In genomic region chr14:45251548-45252076, GRCm38 (mm10) we compare ENCODE assay signal across 26 mouse cellular contexts. TPM values are rescaled to one million over a fixed set of nuclear protein-coding genes. Genes with fewer than 3 reads are reported as not detected.
A peak's percentile ranks its signal among the peaks of the same experiment; 100 is the strongest.
DNase-seq lines count a peak whose midpoint lies in the region; ATAC-seq and TF ChIP-seq lines count a peak whose summit lies in the region.
"Had no signal": no experiment of that assay in that cellular context is flagged by ENCODE, and none has a peak within 500 bp of the region (broad histone marks: within the 10 kb centered on the region; RNA-seq: fewer than 3 reads in every experiment).

No protein-coding gene starts in this region.

- H3K4me3 ChIP-seq in liver, adult 2 months (ENCODE audit: insufficient read depth, low read depth, low read length) = no peak overlapping the region
- no peak overlapping the region for H3K4me3 ChIP-seq in liver, embryonic 11.5 days (ENCODE audit: low read depth, low read length)
- H3K4me3 ChIP-seq in limb, embryonic 10.5 days = no peak overlapping the region
- H3K4me3 ChIP-seq: forebrain, embryonic 10.5 days; gastrocnemius, adult 2 months; heart, embryonic 12.5 days; heart, embryonic 15.5 days had no signal

- no peak for TF ChIP-seq POLR2A in liver, adult 2 months (IDR thresholded peaks at IDR 0.05; ENCODE audit: extremely low read depth, insufficient read depth, low read length)

- H3K4me1 ChIP-seq in liver, adult 2 months (ENCODE audit: control insufficient read depth, insufficient read depth, low read length) = no peaks in the 10 kb centered on the region
- H3K4me1 ChIP-seq in liver, embryonic 11.5 days (replicated peaks; ENCODE audit: control insufficient read depth, insufficient read depth, low read length) = no peaks in the 10 kb centered on the region
- H3K4me1 ChIP-seq in limb, embryonic 10.5 days = no peaks in the 10 kb centered on the region
- H3K4me1 ChIP-seq: heart, embryonic 12.5 days; heart, embryonic 15.5 days had no signal

- 79% methylated on average over 4 of the region's 4 CpGs for WGBS in liver, adult 2 months
- 77% methylated on average over 4 of the region's 4 CpGs for WGBS in liver, embryonic 11.5 days
- 93% methylated on average over 4 of the region's 4 CpGs for WGBS in limb, embryonic 10.5 days

- H3K36me3 ChIP-seq in liver, adult 2 months (ENCODE audit: control insufficient read depth, insufficient read depth, low read length) = no peaks in the 10 kb centered on the region
- no peaks in the 10 kb centered on the region for H3K36me3 ChIP-seq in liver, embryonic 11.5 days (ENCODE audit: control insufficient read depth, insufficient read depth, low read length)
- no peaks in the 10 kb centered on the region for H3K36me3 ChIP-seq in limb, embryonic 10.5 days
- H3K36me3 ChIP-seq: heart, embryonic 15.5 days had no signal

- H3K9me3 ChIP-seq in liver, embryonic 11.5 days (ENCODE audit: control insufficient read depth, low read length) = no peaks in the 10 kb centered on the region
- no peaks in the 10 kb centered on the region for H3K9me3 ChIP-seq in limb, embryonic 10.5 days (replicated peaks)
- H3K9me3 ChIP-seq: forebrain, embryonic 10.5 days; heart, embryonic 12.5 days; heart, embryonic 15.5 days had no signal

- no peak overlapping the region for H3K9ac ChIP-seq in liver, adult 2 months (ENCODE audit: low read depth, low read length)
- H3K9ac ChIP-seq in liver, embryonic 11.5 days (ENCODE audit: low read depth, low read length) = no peak overlapping the region
- H3K9ac ChIP-seq: forebrain, postnatal 0 days; heart, embryonic 12.5 days; heart, embryonic 15.5 days; hindbrain, embryonic 14.5 days had no signal

- H3K4me2 ChIP-seq in liver, embryonic 11.5 days = no peak overlapping the region
- H3K4me2 ChIP-seq: heart, embryonic 12.5 days; heart, embryonic 15.5 days; hindbrain, embryonic 14.5 days had no signal

- TF ChIP-seq CTCF in liver, adult 2 months (IDR thresholded peaks at IDR 0.05; ENCODE audit: low read depth, low read length) = no peak

- peak; percentile 24 for DNase-seq in liver, adult 2 months (ENCODE audit: extremely low read depth, low read depth, low spot score)
- no peak for DNase-seq in liver, embryonic 11.5 days (ENCODE audit: low spot score)
- DNase-seq in kidney, postnatal 36 days = no peak
- DNase-seq in adrenal gland, postnatal 10 days = no peak
- DNase-seq in limb, embryonic 10.5 days (ENCODE audit: low spot score) = no peak
- DNase-seq: adrenal gland, postnatal 14 days; cerebellum, adult 11-12 months; cerebellum, adult 8-10 months; cerebellum, postnatal 10 days; cerebellum, postnatal 36 days; forebrain, postnatal 0 days; gastrocnemius, adult 2 months; gastrocnemius, postnatal 14 days; heart, adult 18-20 months; heart, postnatal 14 days; heart, postnatal 4 days had no signal

- H3K27me3 ChIP-seq in liver, adult 2 months (ENCODE audit: control insufficient read depth, insufficient read depth, low read length) = no peaks in the 10 kb centered on the region
- no peaks in the 10 kb centered on the region for H3K27me3 ChIP-seq in liver, embryonic 11.5 days (replicated peaks; ENCODE audit: control insufficient read depth, insufficient read depth, low read length)
- H3K27me3 ChIP-seq in limb, embryonic 10.5 days (ENCODE audit: low read depth, poor library complexity, severe bottlenecking) = no peaks in the 10 kb centered on the region
- H3K27me3 ChIP-seq: heart, embryonic 12.5 days; heart, embryonic 15.5 days had no signal

- no peaks in the 10 kb centered on the region for H3K79me2 ChIP-seq in liver, adult 2 months (ENCODE audit: control insufficient read depth, insufficient read depth, low read length)

- no peak for ATAC-seq in liver, embryonic 11.5 days (replicated peaks; ENCODE audit: low FRiP score)
- 0 out of 2 replicates have a peak, but pooled peaks have one; percentile 45 for ATAC-seq in common myeloid progenitor, adult 5-6 weeks (replicated peaks; ENCODE audit: low read depth, poor library complexity, severe bottlenecking)
- ATAC-seq in megakaryocyte progenitor cell, adult 5-6 weeks (replicated peaks; ENCODE audit: poor library complexity) = peak; percentile 31; the same call in 1 of the 2 replicates
- ATAC-seq: activated CD4-positive, CD25-positive, alpha-beta regulatory T cell, adult 4 months; forebrain, embryonic 14.5 days; forebrain, postnatal 0 days; hindbrain, postnatal 0 days; inflammation-experienced regulatory T-cells, adult 6 months had no signal

- no peak overlapping the region for H3K27ac ChIP-seq in liver, adult 2 months (replicated peaks; ENCODE audit: insufficient read depth, low read depth, low read length)
- no peak overlapping the region for H3K27ac ChIP-seq in liver, embryonic 11.5 days (ENCODE audit: low read depth, low read length)
- no peak overlapping the region for H3K27ac ChIP-seq in limb, embryonic 10.5 days
- H3K27ac ChIP-seq: forebrain, embryonic 10.5 days; gastrocnemius, adult 2 months; heart, embryonic 15.5 days; hindbrain, embryonic 14.5 days; hindbrain, postnatal 0 days had no signal

RNA-seq across cellular contexts. Expression of gene Txndc16, which starts 31.5 kb away (rescaled TPM):
- total RNA-seq in liver, adult 2 months (2014; rRNA removed) = 8.2 and 10.3 TPM in 2 replicates
- 0.81 and 0.96 TPM in 2 replicates for polyA plus RNA-seq in liver, adult 2 months (2012; rRNA removed)
- 4.1 TPM in 2 replicates for polyA plus RNA-seq in liver, embryonic 11.5 days (2014; fragmentation: Nextera tagmentation; extraction: Ambion mirVana)
- total RNA-seq in common myeloid progenitor, adult 5-6 weeks (2017) = 14.6 and 18.3 TPM in 2 replicates
- 8.1 and 11.1 TPM in 2 replicates for total RNA-seq in megakaryocyte progenitor cell, adult 5-6 weeks (2015)
- 11.2 and 14.2 TPM in 2 replicates for total RNA-seq in megakaryocyte progenitor cell, adult 5-6 weeks (2017)
- total RNA-seq in adrenal gland, postnatal 10 days (2021) = 10 to 100 TPM; 13.7 to 20.6 TPM
- 8.9 and 10.6 TPM in 2 replicates for polyA plus RNA-seq in limb, embryonic 10.5 days (2016; fragmentation: Nextera tagmentation; extraction: Ambion mirVana)

RNA-seq across cellular contexts. Expression of gene Gpr137c, which starts 32.1 kb away (rescaled TPM):
- total RNA-seq in liver, adult 2 months (2014; rRNA removed) = 0.81 and 1.6 TPM in 2 replicates
- polyA plus RNA-seq in liver, adult 2 months (2012; rRNA removed) = 1.2 and 3.3 TPM in 2 replicates
- polyA plus RNA-seq in liver, embryonic 11.5 days (2014; fragmentation: Nextera tagmentation; extraction: Ambion mirVana) = 0.62 and 0.69 TPM in 2 replicates
- 0.05 and 0.32 TPM in 2 replicates for total RNA-seq in common myeloid progenitor, adult 5-6 weeks (2017)
- 1.5 and 2.2 TPM in 2 replicates for total RNA-seq in megakaryocyte progenitor cell, adult 5-6 weeks (2015)
- total RNA-seq in megakaryocyte progenitor cell, adult 5-6 weeks (2017) = 1.7 and 2.3 TPM in 2 replicates
- total RNA-seq in adrenal gland, postnatal 10 days (2021) = 1 to 10 TPM; 1.1 to 3.4 TPM
- polyA plus RNA-seq in limb, embryonic 10.5 days (2016; fragmentation: Nextera tagmentation; extraction: Ambion mirVana) = 1.3 and 2.1 TPM in 2 replicates
